8 mouse cellular contexts compared by ENCODE assay signal in the genomic region with DNA sequence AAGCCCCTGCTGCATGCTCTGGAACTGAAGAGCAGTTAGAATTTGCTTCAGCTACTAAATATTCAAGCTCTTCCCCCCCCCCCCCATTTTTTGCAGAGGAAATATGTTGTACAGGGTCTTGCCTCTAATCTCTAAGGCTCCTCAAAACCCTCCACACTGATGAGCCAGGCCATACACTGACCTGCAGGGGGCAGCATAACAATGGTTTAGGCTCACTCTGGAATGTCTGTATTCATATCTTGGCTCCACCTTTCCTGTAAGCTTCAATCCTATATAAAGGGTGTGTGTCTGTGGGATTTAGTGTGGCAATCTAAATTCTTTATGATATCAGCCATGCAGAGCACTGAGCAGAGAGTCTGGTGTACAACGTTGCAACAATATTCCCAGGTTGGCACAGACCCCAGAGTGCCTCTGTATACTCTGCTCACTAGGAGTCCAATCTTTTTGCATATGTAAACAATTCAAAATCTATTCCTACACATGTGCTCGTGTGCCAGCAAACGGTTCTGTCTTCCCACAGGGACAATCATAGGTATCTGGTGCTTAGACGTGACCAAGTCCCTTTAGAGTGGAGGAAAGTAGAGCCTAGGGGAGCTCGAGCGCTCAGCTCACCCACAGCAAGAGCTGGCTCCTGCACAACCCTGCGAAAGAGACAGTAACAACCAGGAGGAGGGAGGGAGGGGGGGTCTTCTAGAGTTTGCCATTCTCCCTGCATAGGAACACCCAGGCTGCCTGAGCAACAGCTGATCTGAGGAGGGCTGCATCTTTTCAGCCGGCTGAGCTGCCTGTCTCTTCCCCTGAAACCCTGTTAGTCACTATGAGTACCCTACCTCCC.
DNase-seq lines count a peak whose midpoint lies in the region; ATAC-seq and TF ChIP-seq lines count a peak whose summit lies in the region.

No protein-coding gene starts in this region.

- peaks cover 7% of the 10 kb centered on the region for H3K4me1 ChIP-seq in intestine, embryonic 14.5 days (replicated peaks; ENCODE audit: control insufficient read depth, insufficient read depth, low read length)
- peaks cover 24% of the 10 kb centered on the region for H3K4me1 ChIP-seq in midbrain, embryonic 12.5 days
- no peaks in the 10 kb centered on the region for H3K4me1 ChIP-seq in spleen, adult 2 months (ENCODE audit: control insufficient read depth, insufficient read depth, insufficient read length)

- intact Hi-C loops in heart, postnatal 25 days (cut with DNase I): loop anchor here (1.0 to 5.0 kb wide), 4 partner anchors 95 to 362 kb away; partner anchors contain the start of gene Ldlrad3
- intact Hi-C loops in left cerebral cortex, postnatal 25 days (cut with DNase I): loop anchor here (5.0 kb wide), 2 partner anchors 96 to 361 kb away; partner anchors contain the start of genes Fjx1 and Ldlrad3

- H3K9ac ChIP-seq in intestine, embryonic 14.5 days (ENCODE audit: low read length): no peak overlapping the region
- no peak overlapping the region for H3K9ac ChIP-seq in midbrain, embryonic 12.5 days (replicated peaks)

- no peaks in the 10 kb centered on the region for H3K36me3 ChIP-seq in intestine, embryonic 14.5 days (ENCODE audit: control insufficient read depth, insufficient read depth, low read length)
- H3K36me3 ChIP-seq in midbrain, embryonic 12.5 days: no peaks in the 10 kb centered on the region
- no peaks in the 10 kb centered on the region for H3K36me3 ChIP-seq in spleen, adult 2 months (ENCODE audit: control insufficient read depth, insufficient read depth, low read length)

- ATAC-seq in intestine, embryonic 14.5 days (replicated peaks; ENCODE audit: low FRiP score, low TSS enrichment, low read depth): peak; percentile 77
- ATAC-seq in midbrain, embryonic 12.5 days (ENCODE audit: low FRiP score, low read depth): peak; percentile 80

- H3K27ac ChIP-seq in intestine, embryonic 14.5 days (ENCODE audit: low read depth): no peak overlapping the region; the same call in 1 of the 2 replicates
- peak overlapping the region; percentile 42; the same call in 1 of the 2 replicates for H3K27ac ChIP-seq in midbrain, embryonic 12.5 days (replicated peaks)
- H3K27ac ChIP-seq in spleen, adult 2 months (ENCODE audit: insufficient read depth, low read length): no peak overlapping the region

- no peak overlapping the region for H3K4me2 ChIP-seq in intestine, embryonic 14.5 days (ENCODE audit: low read length)
- H3K4me2 ChIP-seq in midbrain, embryonic 12.5 days (replicated peaks): no peak overlapping the region

- H3K9me3 ChIP-seq in intestine, embryonic 14.5 days (ENCODE audit: control insufficient read depth, low read length): no peaks in the 10 kb centered on the region
- H3K9me3 ChIP-seq in midbrain, embryonic 12.5 days: no peaks in the 10 kb centered on the region

- TF ChIP-seq CTCF in spleen, adult 2 months (IDR thresholded peaks at IDR 0.05; ENCODE audit: extremely low read depth, insufficient read depth, insufficient read length, insufficient replicate concordance): peak; percentile 58; the same call in 1 of the 2 replicates

- peak; percentile 71 for DNase-seq in heart, adult 8-10 months (ENCODE audit: low spot score)
- DNase-seq in heart, postnatal 25 days (ENCODE audit: low spot score): no peak
- DNase-seq in cerebellum, adult 8-10 months: peak; percentile 86
- DNase-seq in frontal cortex, adult 2 months (ENCODE audit: extremely low spot score in 1 of 2, low spot score in 1 of 2): peak; percentile 58 to 92
- DNase-seq in intestine, embryonic 14.5 days (ENCODE audit: low spot score): peak; percentile 84
- DNase-seq in left cerebral cortex, postnatal 25 days (ENCODE audit: low spot score in 2 of 2): peak; percentile 83 to 92
- peak; percentile 15 to 59 for DNase-seq in spleen, adult 2 months (ENCODE audit: low read depth in 1 of 2, low spot score in 2 of 2)

- H3K27me3 ChIP-seq in intestine, embryonic 14.5 days (replicated peaks; ENCODE audit: control insufficient read depth, insufficient read depth, low read length): no peaks in the 10 kb centered on the region
- no peaks in the 10 kb centered on the region for H3K27me3 ChIP-seq in midbrain, embryonic 12.5 days
- no peaks in the 10 kb centered on the region for H3K27me3 ChIP-seq in spleen, adult 2 months (ENCODE audit: control insufficient read depth, insufficient read depth, low read length)

- TF ChIP-seq POLR2A in spleen, adult 2 months (IDR thresholded peaks at IDR 0.05; ENCODE audit: low read depth, low read length): no peak

- no peak overlapping the region for H3K4me3 ChIP-seq in intestine, embryonic 14.5 days (ENCODE audit: low read depth, low read length)
- H3K4me3 ChIP-seq in midbrain, embryonic 12.5 days: no peak overlapping the region
- no peak overlapping the region for H3K4me3 ChIP-seq in spleen, adult 2 months (ENCODE audit: extremely low read depth, insufficient read depth, insufficient read length)

- 32% methylated on average over 8 of the region's 8 CpGs for WGBS in intestine, embryonic 14.5 days
- 55% methylated on average over 8 of the region's 8 CpGs for WGBS in midbrain, embryonic 12.5 days
- WGBS in spleen, adult 2 months: 76% methylated on average over 8 of the region's 8 CpGs
